Mouse (Mus musculus) testis, adult 2 months (tissue): ENCODE measurements around the gene Rab36. TPM values are rescaled to one million over a fixed set of nuclear protein-coding genes. Genes with fewer than 3 reads are reported as not detected.

ENCODE experiments used
- H3K27ac ChIP-seq: fragments of 200-500 bp; 2 replicates; pipeline ENCODE4 v1.5.1; 2012; ENCODE audit warnings: low read depth, low read length; ENCODE audit not compliant: control insufficient read depth, insufficient read depth
- H3K27me3 ChIP-seq: fragments of 200-500 bp; 2 replicates; pipeline ENCODE4 v1.6.1; 2012; ENCODE audit warnings: mild to moderate bottlenecking, low read length, moderate library complexity; ENCODE audit not compliant: control insufficient read depth, insufficient read depth
- H3K36me3 ChIP-seq: fragments of 200-500 bp; 2 replicates; pipeline ENCODE4 v1.6.1; 2012; ENCODE audit warnings: mild to moderate bottlenecking, low read length; ENCODE audit not compliant: control insufficient read depth, insufficient read depth
- H3K4me1 ChIP-seq: fragments of 200-500 bp; 2 replicates; pipeline ENCODE4 v1.6.1; 2012; ENCODE audit warnings: low read length; ENCODE audit not compliant: control insufficient read depth, insufficient read depth
- H3K4me3 ChIP-seq: fragments of 200-500 bp; 2 replicates; pipeline ENCODE4 v1.5.1; 2012; ENCODE audit warnings: low read depth, mild to moderate bottlenecking, low read length, moderate library complexity, mixed read lengths; ENCODE audit not compliant: control insufficient read depth
- CTCF ChIP-seq: fragments of 200-500 bp; IDR thresholded peaks from 2 replicates; pipeline ENCODE4 v1.5.1; 2012; ENCODE audit warnings: low read depth, mild to moderate bottlenecking, inconsistent platforms, low read length, moderate library complexity; ENCODE audit not compliant: control insufficient read depth, insufficient read depth, insufficient replicate concordance
- POLR2A ChIP-seq: fragments of 200-500 bp; IDR thresholded peaks from 2 replicates; pipeline ENCODE4 v1.6.1; 2012; ENCODE audit warnings: low read depth, mild to moderate bottlenecking, inconsistent platforms, low read length, moderate library complexity; ENCODE audit not compliant: control insufficient read depth
- polyA plus RNA-seq: library from polyadenylated mRNA; depleted of rRNA; stranded (reverse); fragments of >200 nt; gene quantifications from 2 replicates; pipeline ENCODE4 v1.2.3, GENCODE M21; 2012

The Rab36 gene
- polyA plus RNA-seq, 1 experiment: 35.3 TPM

DNA sequence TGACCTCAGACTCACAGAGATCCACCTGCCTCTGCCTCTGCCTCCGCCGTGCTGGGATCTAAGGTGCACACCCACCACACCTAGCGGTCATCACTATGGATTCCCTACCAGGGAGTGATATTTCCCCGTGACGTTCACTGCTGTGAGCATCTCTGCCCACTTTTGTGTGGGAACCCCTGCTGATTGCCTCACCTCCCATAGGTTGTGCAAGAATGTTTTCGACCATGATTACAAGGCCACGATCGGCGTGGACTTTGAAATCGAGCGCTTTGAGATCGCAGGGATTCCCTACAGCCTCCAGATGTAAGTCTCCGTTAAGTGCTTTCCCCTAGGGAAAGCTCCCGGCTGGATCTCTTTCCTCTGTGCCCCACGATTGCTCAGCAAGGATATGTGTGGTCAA, 9.0 kb downstream of the Rab36 start:
- H3K27ac ChIP-seq: no peak overlapping the region
- TF ChIP-seq CTCF (no peak), POLR2A (no peak)
- H3K4me1 ChIP-seq: no peaks in the 10 kb centered on the region
- no peak overlapping the region for H3K4me3 ChIP-seq
- H3K36me3 ChIP-seq: peaks cover 1% of the 10 kb centered on the region
- no peaks in the 10 kb centered on the region for H3K27me3 ChIP-seq

DNA sequence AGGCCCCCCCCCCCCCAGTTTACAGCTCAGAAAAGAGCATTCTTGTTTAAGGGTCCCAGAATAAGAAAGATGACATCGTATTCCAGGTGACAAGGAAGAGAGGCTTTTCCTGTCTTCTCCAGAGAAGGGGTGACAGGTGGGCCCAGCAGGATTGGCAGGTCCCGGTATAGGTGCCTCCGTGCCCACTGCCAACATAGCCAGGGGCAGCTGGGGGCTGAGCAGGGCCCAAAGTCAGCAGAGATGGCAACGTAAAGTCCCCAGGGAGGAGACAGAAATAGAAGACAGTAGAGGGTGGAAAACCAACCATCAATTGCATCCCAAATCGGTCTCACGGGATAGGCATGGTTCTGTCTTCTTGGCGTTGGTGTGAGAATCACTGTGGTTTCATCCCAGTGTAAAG, 11.9 kb downstream of the Rab36 start:
- Histone ChIP-seq H3K27me3 (no peaks in the 10 kb centered on the region), H3K4me1 (no peaks in the 10 kb centered on the region), H3K27ac (no peak overlapping the region), H3K36me3 (no peaks in the 10 kb centered on the region; the same call in none of the 2 replicates), H3K4me3 (no peak overlapping the region)
- TF ChIP-seq CTCF (no peak), POLR2A (no peak)

DNA sequence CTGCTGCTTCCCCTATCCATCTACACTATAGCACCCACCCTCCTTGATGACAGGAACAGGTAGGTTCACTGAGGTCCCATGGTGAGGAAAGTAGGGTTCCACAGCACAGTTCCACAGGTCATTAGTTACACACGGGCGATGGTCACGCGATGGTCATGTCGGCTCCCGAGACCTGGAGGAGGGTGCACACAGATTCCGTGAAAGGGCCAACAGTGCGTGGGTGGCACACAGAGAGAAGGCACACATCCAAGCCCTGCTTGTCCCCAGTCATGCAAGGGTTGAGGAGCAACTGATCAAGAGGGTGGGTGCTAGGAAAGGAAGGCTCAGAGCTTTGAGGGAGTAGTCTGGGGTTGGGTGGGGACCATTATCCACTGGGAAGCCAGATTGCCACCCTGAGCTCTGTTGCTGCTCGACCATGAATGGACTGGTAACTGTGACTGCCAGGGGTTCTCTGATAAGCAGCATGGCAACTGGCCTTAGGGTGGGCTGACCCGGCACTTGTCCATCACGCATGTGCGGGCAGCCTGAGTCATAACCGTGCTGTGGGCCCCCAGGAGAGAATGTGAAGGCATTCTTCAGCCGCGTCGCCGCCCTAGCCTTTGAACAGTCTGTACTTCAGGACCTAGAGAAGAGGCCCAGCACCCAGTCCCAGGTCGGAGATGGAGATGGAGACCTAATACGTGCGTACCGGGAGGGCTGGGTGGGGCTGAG, 14.7 kb downstream of the Rab36 start:
- no peak overlapping the region for H3K27ac ChIP-seq
- no peak overlapping the region for H3K4me3 ChIP-seq
- no peak for TF ChIP-seq CTCF
- TF ChIP-seq POLR2A: no peak
- H3K27me3 ChIP-seq: no peaks in the 10 kb centered on the region
- H3K36me3 ChIP-seq: no peaks in the 10 kb centered on the region; the same call in none of the 2 replicates
- H3K4me1 ChIP-seq: no peaks in the 10 kb centered on the region; the same call in 1 of the 2 replicates

DNA sequence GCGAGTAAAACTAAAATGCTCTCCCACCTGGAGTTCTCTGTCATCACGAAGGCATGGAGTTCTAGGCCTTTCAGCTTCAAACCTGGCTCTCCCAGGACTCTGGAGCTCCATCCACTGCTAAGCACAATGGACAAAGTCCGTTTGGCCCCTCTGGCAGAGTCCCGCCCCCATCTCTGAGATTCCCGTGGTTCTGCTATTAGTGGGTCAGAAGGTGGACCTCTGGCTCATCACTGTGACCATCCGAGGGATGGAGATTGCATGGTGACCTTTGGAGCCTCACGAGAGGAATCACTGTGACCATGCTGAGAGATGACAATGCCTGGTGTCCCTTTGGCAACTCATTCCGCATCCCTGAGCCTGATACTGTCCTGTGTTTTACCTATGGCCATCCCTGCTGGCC, 16.0 kb downstream of the Rab36 start:
- TF ChIP-seq CTCF (no peak), POLR2A (no peak)
- Histone ChIP-seq H3K4me3 (no peak overlapping the region), H3K36me3 (no peaks in the 10 kb centered on the region; the same call in none of the 2 replicates), H3K27me3 (no peaks in the 10 kb centered on the region), H3K4me1 (no peaks in the 10 kb centered on the region; the same call in 1 of the 2 replicates), H3K27ac (no peak overlapping the region)

DNA sequence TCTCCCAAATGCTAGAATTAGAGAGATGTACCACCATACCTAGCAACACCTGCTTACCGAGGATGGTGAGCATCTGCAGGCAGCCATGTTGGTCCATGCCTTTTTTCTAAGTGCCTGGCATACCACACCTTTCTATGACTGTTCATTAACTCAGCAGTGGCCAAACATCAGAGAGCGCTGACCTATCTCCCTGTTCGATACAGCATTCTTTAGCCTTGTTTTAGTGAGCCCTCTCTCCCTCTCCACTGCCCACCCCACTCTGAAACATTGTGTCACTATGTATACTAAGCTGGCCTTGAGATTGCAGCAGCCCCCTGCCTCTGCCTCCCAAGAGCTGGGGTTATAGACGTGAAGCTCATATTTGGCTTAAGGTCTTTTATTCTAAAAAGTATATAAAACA, 16.8 kb downstream of the Rab36 start:
- no peaks in the 10 kb centered on the region; the same call in 1 of the 2 replicates for H3K36me3 ChIP-seq
- TF ChIP-seq POLR2A (no peak), CTCF (no peak)
- H3K4me3 ChIP-seq: no peak overlapping the region
- H3K27me3 ChIP-seq: no peaks in the 10 kb centered on the region
- H3K4me1 ChIP-seq: no peaks in the 10 kb centered on the region; the same call in 1 of the 2 replicates
- H3K27ac ChIP-seq: 0 out of 2 replicates have a peak overlapping the region, but pooled peaks have one; percentile 6

DNA sequence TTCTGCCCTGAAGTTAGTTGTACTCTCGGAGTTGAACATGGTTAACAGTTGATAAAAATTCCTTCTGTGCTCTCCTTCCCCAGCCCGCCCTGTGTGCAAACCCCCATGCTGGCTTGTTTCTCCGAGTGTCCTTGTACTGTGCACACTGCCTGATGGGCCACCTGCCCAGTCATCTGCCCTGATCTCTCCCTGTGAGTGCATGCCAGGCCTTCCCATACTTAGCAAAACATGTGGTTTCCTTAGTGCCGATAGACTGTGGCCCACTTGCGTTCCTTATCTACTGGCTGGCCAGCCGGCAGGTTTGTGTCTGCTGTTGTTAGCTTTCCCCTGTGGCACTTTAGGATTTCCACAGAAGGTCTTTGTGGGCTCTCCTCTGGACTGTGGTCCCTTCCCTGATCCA, 17.3 kb downstream of the Rab36 start:
- Histone ChIP-seq H3K36me3 (no peaks in the 10 kb centered on the region; the same call in 1 of the 2 replicates), H3K27me3 (no peaks in the 10 kb centered on the region), H3K4me1 (no peaks in the 10 kb centered on the region; the same call in 1 of the 2 replicates), H3K27ac (no peak overlapping the region), H3K4me3 (no peak overlapping the region)
- TF ChIP-seq POLR2A: no peak

DNA sequence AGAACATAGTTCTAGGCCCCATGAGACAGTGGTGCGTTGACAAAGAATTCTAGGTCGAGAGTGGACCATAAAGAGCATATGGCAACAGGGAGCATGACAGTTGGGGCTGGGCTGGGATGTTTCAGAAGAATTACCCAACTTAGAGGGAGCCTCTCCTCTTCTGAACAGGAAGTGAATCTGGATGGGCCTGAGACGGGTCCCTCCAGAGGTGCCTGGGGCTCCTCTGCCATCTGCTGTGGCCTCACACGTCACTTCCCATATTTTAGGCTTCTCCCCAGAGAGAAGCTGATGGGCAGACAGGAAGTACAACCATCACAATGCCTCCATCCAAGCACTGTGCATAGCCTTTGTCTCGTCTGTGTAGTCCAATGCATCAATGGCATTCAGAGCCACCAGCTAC, 18.8 kb downstream of the Rab36 start:
- Histone ChIP-seq H3K4me3 (no peak overlapping the region), H3K27me3 (no peaks in the 10 kb centered on the region), H3K27ac (no peak overlapping the region), H3K4me1 (peaks cover 8% of the 10 kb centered on the region), H3K36me3 (no peaks in the 10 kb centered on the region)
- TF ChIP-seq POLR2A (no peak), CTCF (no peak)

DNA sequence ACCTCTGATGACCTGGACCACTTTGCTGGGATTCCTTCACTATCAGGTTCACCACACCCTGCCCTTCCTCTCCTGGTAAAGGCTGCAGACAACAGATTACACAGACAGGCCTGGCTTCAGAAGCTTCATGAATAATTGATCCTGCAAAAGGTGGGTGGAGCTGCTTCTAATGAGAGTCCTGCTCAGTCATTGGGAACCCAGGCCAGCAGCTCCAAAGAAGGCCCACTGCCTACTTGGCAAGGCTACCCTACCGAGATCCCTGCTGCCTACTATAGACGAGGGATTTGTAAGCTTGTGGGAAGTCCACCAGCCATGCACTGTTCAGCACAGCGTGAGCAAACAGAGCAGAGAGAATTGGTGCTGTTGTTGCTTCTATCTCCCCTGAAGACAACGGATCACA, 19.4 kb downstream of the Rab36 start:
- Histone ChIP-seq H3K36me3 (no peaks in the 10 kb centered on the region), H3K4me1 (peaks cover 13% of the 10 kb centered on the region), H3K27ac (no peak overlapping the region), H3K4me3 (no peak overlapping the region), H3K27me3 (no peaks in the 10 kb centered on the region)
- TF ChIP-seq POLR2A (no peak), CTCF (no peak)
